Mouse (Mus musculus) intestine, embryonic 15.5 days (tissue): Measurements from ENCODE around the gene Sec31a. TPM values are rescaled to one million over a fixed set of nuclear protein-coding genes. Genes with fewer than 3 reads are reported as not detected.
A peak's percentile ranks its signal among the peaks of the same experiment; 100 is the strongest.
"Not testable (repeated sequence)": the region's sequence is repeated elsewhere in the genome, so short reads cannot be mapped to it uniquely, and the experiment has no call there.

Experiments used
- ATAC-seq: fragments of 200-750 bp; cut with Nextera tagmentation; 2 replicates; pipeline ENCODE4 v1.8.0; 2017; ENCODE audit warnings: moderate TSS enrichment, moderate library complexity
- H3K27ac ChIP-seq: fragments of 300-500 bp; sonication (generic); 2 replicates; pipeline ENCODE4 v1.5.1; 2015; ENCODE audit warnings: mild to moderate bottlenecking, inconsistent platforms
- H3K27me3 ChIP-seq: fragments of 300-500 bp; sonication (generic); replicated peaks from 2 replicates; pipeline ENCODE4 v1.6.1; 2015; ENCODE audit warnings: inconsistent platforms
- H3K36me3 ChIP-seq: fragments of 300-500 bp; sonication (generic); 2 replicates; pipeline ENCODE4 v1.6.1; 2015; ENCODE audit warnings: inconsistent platforms
- H3K4me1 ChIP-seq: fragments of 300-500 bp; sonication (generic); replicated peaks from 2 replicates; pipeline ENCODE4 v1.6.1; 2015; ENCODE audit warnings: inconsistent platforms
- H3K4me2 ChIP-seq: fragments of 300-500 bp; sonication (generic); replicated peaks from 2 replicates; pipeline ENCODE4 v1.6.1; 2015; ENCODE audit warnings: mild to moderate bottlenecking, inconsistent platforms
- H3K4me3 ChIP-seq: fragments of 300-500 bp; sonication (generic); replicated peaks from 2 replicates; pipeline ENCODE4 v1.5.1; 2015; ENCODE audit warnings: inconsistent platforms
- H3K9ac ChIP-seq: fragments of 300-500 bp; sonication (generic); 2 replicates; pipeline ENCODE4 v1.6.1; 2015; ENCODE audit warnings: inconsistent platforms
- H3K9me3 ChIP-seq: fragments of 300-500 bp; sonication (generic); 2 replicates; pipeline ENCODE4 v1.6.1; 2016; ENCODE audit warnings: inconsistent platforms
- WGBS: fragments of 180-500 bp; shearing (Covaris S2); methylation state at CpG from one replicate; pipeline ENCODE4 v1.1.7; 2015; 5-methylcytosine and 5-hydroxymethylcytosine counted together
- polyA plus RNA-seq: library from polyadenylated mRNA; unstranded; fragments of >200 nt; fragmentation: Nextera tagmentation; extraction: Ambion mirVana; gene quantifications from 2 replicates; pipeline ENCODE4 v1.2.1, GENCODE M21; 2015

Gene Sec31a
- polyA plus RNA-seq, 1 experiment from 2014 or later, result 179 TPM

DNA sequence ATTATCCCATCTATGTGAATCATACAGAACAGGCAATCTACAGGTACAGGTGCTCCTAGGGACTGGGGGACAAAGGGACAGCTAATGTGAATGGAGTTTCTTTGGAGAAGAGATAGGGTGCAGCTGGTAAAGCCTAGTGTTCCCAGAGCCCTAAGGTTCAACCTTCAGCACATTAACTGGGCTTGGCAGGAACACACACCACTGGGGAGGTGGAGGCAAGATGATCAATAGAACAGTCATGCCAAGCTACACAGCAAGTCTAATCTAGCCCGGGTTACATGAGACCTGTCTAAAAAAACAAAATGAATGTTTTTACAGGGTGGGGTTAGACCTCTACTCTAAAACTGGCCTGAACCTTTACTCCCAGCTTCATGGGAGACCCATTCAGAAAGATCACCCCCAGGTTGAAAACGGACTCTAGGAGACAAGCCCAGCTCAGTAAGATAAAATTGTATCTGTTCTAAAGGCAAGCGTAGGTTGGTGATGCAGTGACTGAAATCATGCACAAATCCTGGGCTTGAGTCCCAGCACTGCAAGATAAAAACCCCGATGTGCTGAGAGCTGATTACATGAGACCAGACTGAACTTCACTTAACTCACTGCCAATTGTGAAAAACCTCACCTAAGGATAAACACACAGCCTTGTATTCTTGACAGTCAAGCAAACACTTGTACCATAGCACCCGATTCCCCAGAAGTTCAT lies 12.1 kb upstream of the Sec31a start:
- Histone ChIP-seq H3K4me2 (peak overlapping the region; percentile 70), H3K4me1 (peaks cover 38% of the 10 kb centered on the region), H3K9me3 (no peaks in the 10 kb centered on the region), H3K9ac (peak overlapping the region; percentile 50), H3K36me3 (peaks cover 15% of the 10 kb centered on the region), H3K27ac (no peak overlapping the region), H3K4me3 (peak overlapping the region; percentile 84), H3K27me3 (no peaks in the 10 kb centered on the region)
- ATAC-seq, result no peak
- WGBS, result 3% methylated on average over 5 of the region's 5 CpGs

DNA sequence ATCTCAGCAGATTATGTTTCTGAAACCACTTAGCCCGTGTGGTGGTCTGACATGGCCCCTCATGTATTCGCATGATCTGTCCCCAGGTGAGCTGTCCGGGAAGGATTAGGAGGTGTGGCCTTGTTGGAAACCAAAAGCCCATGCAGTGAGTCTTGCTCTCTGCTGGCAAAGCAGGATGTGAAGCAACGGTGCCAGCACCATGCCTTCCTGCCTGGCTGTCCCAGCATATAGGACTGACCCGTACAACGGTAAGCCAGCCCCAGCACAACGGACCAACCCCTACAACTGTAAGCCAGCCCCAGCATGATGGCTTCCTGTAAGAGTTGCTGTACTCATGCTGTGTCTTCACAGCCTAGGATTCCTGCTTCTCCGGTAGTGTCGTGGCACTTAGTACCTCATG lies 11.2 kb upstream of the Sec31a start:
- WGBS, result 46% methylated on average over 9 of the region's 9 CpGs
- no peaks in the 10 kb centered on the region for H3K9me3 ChIP-seq
- ATAC-seq, result no peak
- H3K36me3 ChIP-seq, result peaks cover 15% of the 10 kb centered on the region
- H3K9ac ChIP-seq, result peak overlapping the region; percentile 50
- no peak overlapping the region for H3K27ac ChIP-seq
- peaks cover 39% of the 10 kb centered on the region for H3K4me1 ChIP-seq
- peak overlapping the region; percentile 84 for H3K4me3 ChIP-seq
- H3K4me2 ChIP-seq, result peak overlapping the region; percentile 70
- no peaks in the 10 kb centered on the region for H3K27me3 ChIP-seq

DNA sequence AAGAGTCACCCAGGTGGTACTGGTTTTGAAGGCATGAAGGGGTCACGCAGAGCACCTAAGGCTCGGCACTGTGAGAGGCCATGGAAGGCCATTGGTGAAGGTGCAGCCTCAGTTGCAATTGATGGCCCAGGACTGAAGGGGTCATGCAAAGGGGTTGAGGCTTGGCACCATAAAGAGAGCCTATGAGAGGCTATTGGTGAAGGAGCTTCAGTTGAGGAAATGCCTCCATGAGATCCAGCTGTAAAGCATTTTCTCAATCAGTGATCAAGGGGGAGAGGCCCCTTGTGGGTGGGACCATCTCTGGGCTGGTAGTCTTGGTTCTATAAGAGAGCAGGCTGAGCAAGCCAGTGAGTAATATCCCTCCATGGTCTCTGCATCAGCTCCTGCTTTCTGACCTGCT lies 9.8 kb upstream of the Sec31a start:
- ATAC-seq, H3K27me3 ChIP-seq, H3K9ac ChIP-seq, H3K9me3 ChIP-seq, H3K27ac ChIP-seq, H3K4me3 ChIP-seq: not testable (repeated sequence)
- H3K4me2 ChIP-seq, result peak overlapping the region; percentile 70
- peaks cover 17% of the 10 kb centered on the region for H3K36me3 ChIP-seq
- H3K4me1 ChIP-seq, result peaks cover 39% of the 10 kb centered on the region
- WGBS, result 79% methylated on average over 2 of the region's 2 CpGs

GRCm38 (mm10) chr5:100424252-100424651 lies 8.2 kb upstream of the Sec31a start:
- 0 out of 2 replicates have a peak overlapping the region, but pooled peaks have one; percentile 6 for H3K4me3 ChIP-seq
- H3K36me3 ChIP-seq, result peaks cover 23% of the 10 kb centered on the region
- peaks cover 33% of the 10 kb centered on the region for H3K4me1 ChIP-seq
- H3K9ac ChIP-seq, result no peak overlapping the region
- 82% methylated on average over 3 of the region's 3 CpGs for WGBS
- H3K27me3 ChIP-seq, result no peaks in the 10 kb centered on the region
- H3K4me2 ChIP-seq, result peak overlapping the region; percentile 70
- no peak for ATAC-seq
- H3K9me3 ChIP-seq, result no peaks in the 10 kb centered on the region
- H3K27ac ChIP-seq, result no peak overlapping the region

DNA sequence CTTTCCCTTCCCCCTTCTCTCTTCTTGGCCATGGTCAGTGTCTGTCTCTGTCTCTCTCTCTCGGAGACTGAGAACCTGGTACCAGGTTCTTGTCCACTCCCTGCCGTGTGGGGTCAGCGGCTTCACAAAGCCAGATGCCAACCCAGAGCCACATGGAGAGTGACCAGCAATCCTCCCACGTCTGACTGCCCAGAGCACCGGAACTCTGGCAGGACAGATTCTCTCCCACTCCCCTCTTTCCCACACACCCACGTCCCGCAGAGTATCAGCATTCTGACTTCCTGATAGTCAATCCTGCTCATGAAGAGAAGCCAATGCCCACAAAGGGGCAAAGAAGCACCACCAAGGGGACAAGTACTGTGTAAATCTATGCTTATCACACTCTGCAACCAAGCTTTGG lies 7.6 kb upstream of the Sec31a start:
- Histone ChIP-seq H3K9me3 (no peaks in the 10 kb centered on the region), H3K27me3 (no peaks in the 10 kb centered on the region), H3K9ac (no peak overlapping the region), H3K27ac (no peak overlapping the region), H3K4me2 (peak overlapping the region; percentile 70), H3K4me3 (no peak overlapping the region), H3K4me1 (peaks cover 33% of the 10 kb centered on the region), H3K36me3 (peaks cover 28% of the 10 kb centered on the region)
- ATAC-seq, result no peak
- WGBS, result 67% methylated on average over 7 of the region's 7 CpGs

GRCm38 (mm10) chr5:100418861-100419260 lies 2.8 kb upstream of the Sec31a start:
- H3K9ac ChIP-seq, result no peak overlapping the region
- H3K4me1 ChIP-seq, result peaks cover 16% of the 10 kb centered on the region
- H3K4me3 ChIP-seq, result no peak overlapping the region
- no peaks in the 10 kb centered on the region for H3K9me3 ChIP-seq
- 0 out of 2 replicates have a peak overlapping the region, but pooled peaks have one; percentile 9 for H3K27ac ChIP-seq
- no peaks in the 10 kb centered on the region for H3K27me3 ChIP-seq
- H3K4me2 ChIP-seq, result no peak overlapping the region
- H3K36me3 ChIP-seq, result peaks cover 17% of the 10 kb centered on the region; the same call in 1 of the 2 replicates
- 72% methylated on average over 4 of the region's 4 CpGs for WGBS
- no peak for ATAC-seq

GRCm38 (mm10) chr5:100418077-100418476 lies 2.0 kb upstream of the Sec31a start:
- WGBS, result 82% methylated on average over 2 of the region's 2 CpGs
- H3K27ac ChIP-seq, result 0 out of 2 replicates have a peak overlapping the region, but pooled peaks have one; percentile 9
- peaks cover 14% of the 10 kb centered on the region for H3K4me1 ChIP-seq
- H3K4me3 ChIP-seq, result no peak overlapping the region
- H3K4me2 ChIP-seq, result no peak overlapping the region
- ATAC-seq, result no peak
- peaks cover 14% of the 10 kb centered on the region; the same call in 1 of the 2 replicates for H3K36me3 ChIP-seq
- no peaks in the 10 kb centered on the region for H3K9me3 ChIP-seq
- H3K9ac ChIP-seq, result 0 out of 2 replicates have a peak overlapping the region, but pooled peaks have one; percentile 2
- no peaks in the 10 kb centered on the region for H3K27me3 ChIP-seq

- Histone ChIP-seq H3K36me3 (0 out of 2 replicates have a peak, but pooled peaks cover 7% of the 10 kb centered on the region), H3K9ac (peak overlapping the region; percentile 83), H3K27ac (no peak overlapping the region), H3K4me1 (peaks cover 18% of the 10 kb centered on the region), H3K4me3 (peak overlapping the region; percentile 93), H3K27me3 (no peaks in the 10 kb centered on the region), H3K4me2 (peak overlapping the region; percentile 60), H3K9me3 (no peaks in the 10 kb centered on the region)
- ATAC-seq, result no peak
- 34% methylated on average over 11 of the region's 11 CpGs for WGBS
These were observed 1.4 kb downstream of the Sec31a start for GRCm38 (mm10) chr5:100414474-100415196.

DNA sequence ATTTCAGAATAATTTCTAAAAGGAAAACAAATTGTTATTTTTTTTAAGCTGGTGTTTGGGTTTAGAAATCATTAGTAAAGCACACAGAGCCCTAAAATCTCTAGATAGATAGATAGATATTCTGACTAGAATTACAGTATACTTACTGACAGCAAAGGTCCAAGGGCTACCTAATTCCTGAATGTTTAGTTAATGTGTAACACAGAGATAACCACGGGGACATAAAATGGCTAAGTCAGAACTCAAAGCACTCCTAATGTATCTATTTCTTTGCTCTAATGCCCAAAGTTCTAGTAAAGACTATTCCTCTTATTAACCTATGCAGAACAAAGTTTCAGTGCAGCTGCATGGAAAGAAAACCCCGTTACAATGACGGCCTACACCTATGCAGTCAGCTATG lies 3.1 kb downstream of the Sec31a start:
- Histone ChIP-seq H3K9ac (no peak overlapping the region), H3K4me2 (peak overlapping the region; percentile 60; the same call in 1 of the 2 replicates), H3K27ac (no peak overlapping the region), H3K9me3 (no peaks in the 10 kb centered on the region), H3K36me3 (no peaks in the 10 kb centered on the region), H3K4me1 (peaks cover 18% of the 10 kb centered on the region), H3K4me3 (no peak overlapping the region), H3K27me3 (no peaks in the 10 kb centered on the region)
- 49% methylated on average over 3 of the region's 3 CpGs for WGBS
- ATAC-seq, result no peak

DNA sequence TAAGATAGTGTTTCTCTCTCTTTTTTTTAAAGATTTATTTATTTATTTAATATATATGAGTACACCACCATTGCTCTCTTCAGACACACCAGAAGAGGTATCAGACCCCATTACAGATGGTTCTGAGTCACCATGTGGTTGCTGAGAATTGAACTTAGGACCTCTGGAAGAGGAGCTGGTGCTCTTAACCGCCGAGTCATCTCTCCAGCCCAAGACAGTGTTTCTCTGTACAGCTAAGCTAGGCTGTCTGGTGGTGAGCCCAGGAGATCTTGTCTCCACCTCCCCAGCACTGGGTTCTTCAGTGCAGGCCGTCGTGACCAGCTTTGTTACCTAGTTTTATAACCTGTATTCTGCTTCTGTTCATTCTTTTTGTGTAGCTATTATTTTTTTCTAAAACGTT lies 5.8 kb downstream of the Sec31a start:
- no peak overlapping the region for H3K27ac ChIP-seq
- no peak overlapping the region for H3K4me3 ChIP-seq
- H3K4me2 ChIP-seq, result no peak overlapping the region
- ATAC-seq, result no peak
- H3K27me3 ChIP-seq, result no peaks in the 10 kb centered on the region
- 0 out of 2 replicates have a peak, but pooled peaks cover 4% of the 10 kb centered on the region for H3K36me3 ChIP-seq
- peaks cover 13% of the 10 kb centered on the region for H3K4me1 ChIP-seq
- H3K9me3 ChIP-seq, result no peaks in the 10 kb centered on the region
- H3K9ac ChIP-seq, result no peak overlapping the region
- WGBS, result 90% methylated on average over 5 of the region's 5 CpGs

GRCm38 (mm10) chr5:100408485-100408884 lies 7.5 kb downstream of the Sec31a start:
- Histone ChIP-seq H3K27me3 (no peaks in the 10 kb centered on the region), H3K4me1 (peaks cover 6% of the 10 kb centered on the region; the same call in 1 of the 2 replicates), H3K36me3 (peaks cover 12% of the 10 kb centered on the region), H3K4me2 (no peak overlapping the region), H3K9me3 (no peaks in the 10 kb centered on the region), H3K9ac (no peak overlapping the region), H3K4me3 (no peak overlapping the region), H3K27ac (no peak overlapping the region)
- ATAC-seq, result no peak
- 68% methylated on average over 5 of the region's 5 CpGs for WGBS

DNA sequence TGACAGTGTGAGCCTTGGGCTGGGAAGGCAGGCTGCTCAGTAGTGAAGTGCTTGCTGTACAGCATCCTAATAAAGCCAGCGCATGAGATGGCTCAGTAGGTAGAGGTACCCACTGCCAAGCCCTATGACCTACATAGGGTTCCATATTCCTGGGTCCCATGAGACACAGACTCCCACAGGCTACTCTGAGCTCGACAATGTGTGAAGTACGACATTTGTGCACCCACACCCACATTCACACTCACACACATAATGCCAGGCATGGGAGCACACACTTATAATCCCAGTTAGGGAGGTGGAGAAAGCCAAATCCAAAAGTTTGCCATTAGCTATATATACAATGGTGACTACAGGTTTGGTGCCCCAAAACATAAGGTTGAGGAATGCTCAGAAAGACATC lies 19.3 kb downstream of the Sec31a start:
- Histone ChIP-seq H3K4me2 (no peak overlapping the region), H3K27ac (no peak overlapping the region), H3K9me3 (no peaks in the 10 kb centered on the region), H3K4me1 (no peaks in the 10 kb centered on the region), H3K27me3 (no peaks in the 10 kb centered on the region), H3K4me3 (no peak overlapping the region), H3K9ac (no peak overlapping the region), H3K36me3 (peaks cover 44% of the 10 kb centered on the region)
- no peak for ATAC-seq
- 93% methylated on average over 3 of the region's 3 CpGs for WGBS
